7 mouse cellular contexts compared by ENCODE assay signal in genomic region chr13:23622175-23622671, GRCm38 (mm10). TPM values are rescaled to one million over a fixed set of nuclear protein-coding genes. Genes with fewer than 3 reads are reported as not detected.
A peak's percentile ranks its signal among the peaks of the same experiment; 100 is the strongest.
DNase-seq lines count a peak whose midpoint lies in the region; ATAC-seq and TF ChIP-seq lines count a peak whose summit lies in the region.
"Not testable (repeated sequence)": the region's sequence is repeated elsewhere in the genome, so short reads cannot be mapped to it uniquely, and the experiment has no call there.

TSS of gene Hist1h1e (minus strand) at chr13:23622558.

- WGBS in embryonic facial prominence, embryonic 12.5 days, result under 1% methylated on average over 53 of the region's 53 CpGs
- WGBS in kidney, adult 2 months, result under 1% methylated on average over 53 of the region's 53 CpGs
- WGBS in limb, embryonic 12.5 days, result under 1% methylated on average over 53 of the region's 53 CpGs
- 0% methylated on average over 53 of the region's 53 CpGs for WGBS in midbrain, embryonic 15.5 days
- WGBS in spleen, adult 2 months, result under 1% methylated on average over 53 of the region's 53 CpGs

- H3K4me3 ChIP-seq in embryonic facial prominence, embryonic 12.5 days, result peak within 1 kb of the TSS; percentile 69
- H3K4me3 ChIP-seq in kidney, adult 2 months (ENCODE audit: insufficient read depth, low read depth, low read length), result peak within 1 kb of the TSS; percentile 69
- peak within 1 kb of the TSS; percentile 68 for H3K4me3 ChIP-seq in limb, embryonic 12.5 days (replicated peaks)
- peak within 1 kb of the TSS; percentile 61 for H3K4me3 ChIP-seq in midbrain, embryonic 15.5 days
- peak within 1 kb of the TSS; percentile 58 for H3K4me3 ChIP-seq in spleen, adult 2 months (ENCODE audit: extremely low read depth, insufficient read depth, insufficient read length)

- peak within 1 kb of the TSS; percentile 94 for H3K9ac ChIP-seq in embryonic facial prominence, embryonic 12.5 days
- H3K9ac ChIP-seq in limb, embryonic 12.5 days (replicated peaks), result peak within 1 kb of the TSS; percentile 93
- H3K9ac ChIP-seq in midbrain, embryonic 15.5 days, result peak within 1 kb of the TSS; percentile 77

- not testable (repeated sequence) for TF ChIP-seq CTCF in kidney, adult 2 months (conservative IDR thresholded peaks at IDR 0.05; ENCODE audit: insufficient read depth, insufficient read length, low read depth, low read length); spleen, adult 2 months (IDR thresholded peaks at IDR 0.05; ENCODE audit: extremely low read depth, insufficient read depth, insufficient read length, insufficient replicate concordance)

- peak; percentile 92 for DNase-seq in adrenal gland, postnatal 25 days
- DNase-seq in heart, adult 18-20 months, result peak; percentile 92 to 93
- peak; percentile 94 for DNase-seq in kidney, adult 2 months
- DNase-seq in spleen, adult 2 months (ENCODE audit: low read depth in 1 of 2, low spot score in 2 of 2), result peak; percentile 74 to 88

- peak within 1 kb of the TSS; percentile 98 for H3K27ac ChIP-seq in embryonic facial prominence, embryonic 12.5 days
- H3K27ac ChIP-seq in kidney, adult 2 months (ENCODE audit: insufficient read depth, low read depth, low read length), result peak within 1 kb of the TSS; percentile 86
- H3K27ac ChIP-seq in limb, embryonic 12.5 days, result peak within 1 kb of the TSS; percentile 99
- peak within 1 kb of the TSS; percentile 96 for H3K27ac ChIP-seq in midbrain, embryonic 15.5 days
- peak within 1 kb of the TSS; percentile 85 for H3K27ac ChIP-seq in spleen, adult 2 months (ENCODE audit: insufficient read depth, low read length)

- peak within 1 kb of the TSS; percentile 82 for H3K4me2 ChIP-seq in embryonic facial prominence, embryonic 12.5 days (replicated peaks)
- peak within 1 kb of the TSS; percentile 87 for H3K4me2 ChIP-seq in limb, embryonic 12.5 days
- H3K4me2 ChIP-seq in midbrain, embryonic 15.5 days, result peak within 1 kb of the TSS; percentile 93

- peak; percentile 93 for ATAC-seq in embryonic facial prominence, embryonic 12.5 days (ENCODE audit: insufficient number of reproducible peaks, insufficient read depth, low FRiP score, low TSS enrichment)
- ATAC-seq in limb, embryonic 12.5 days (ENCODE audit: insufficient number of reproducible peaks, insufficient read depth, low FRiP score, low TSS enrichment, low read depth), result peak; percentile 92
- peak; percentile 94 for ATAC-seq in midbrain, embryonic 15.5 days (replicated peaks)

- not testable (repeated sequence) for H3K36me3 ChIP-seq in embryonic facial prominence, embryonic 12.5 days; kidney, adult 2 months (ENCODE audit: control insufficient read depth, insufficient read depth, low read length); limb, embryonic 12.5 days; midbrain, embryonic 15.5 days (replicated peaks); spleen, adult 2 months (ENCODE audit: control insufficient read depth, insufficient read depth, low read length)

- H3K27me3 ChIP-seq in embryonic facial prominence, embryonic 12.5 days; kidney, adult 2 months (replicated peaks; ENCODE audit: control insufficient read depth, insufficient read depth, low read length); limb, embryonic 12.5 days; midbrain, embryonic 15.5 days (replicated peaks); spleen, adult 2 months (ENCODE audit: control insufficient read depth, insufficient read depth, low read length): not testable (repeated sequence)

- H3K4me1 ChIP-seq in embryonic facial prominence, embryonic 12.5 days; kidney, adult 2 months (ENCODE audit: control insufficient read depth, insufficient read depth, low read length); spleen, adult 2 months (ENCODE audit: control insufficient read depth, insufficient read depth, insufficient read length): not testable (repeated sequence)
- peaks cover 10% of the 10 kb centered on the region for H3K4me1 ChIP-seq in limb, embryonic 12.5 days (replicated peaks)
- H3K4me1 ChIP-seq in midbrain, embryonic 15.5 days, result peaks cover 22% of the 10 kb centered on the region

- not testable (repeated sequence) for H3K9me3 ChIP-seq in embryonic facial prominence, embryonic 12.5 days; limb, embryonic 12.5 days; midbrain, embryonic 15.5 days

- TF ChIP-seq POLR2A in kidney, adult 2 months (IDR thresholded peaks at IDR 0.05; ENCODE audit: low read depth, low read length), result peak; percentile 98
- peak; percentile 96 for TF ChIP-seq POLR2A in spleen, adult 2 months (IDR thresholded peaks at IDR 0.05; ENCODE audit: low read depth, low read length)

RNA-seq across cellular contexts. Expression of gene Hist1h1e, which starts in this region (rescaled TPM):
- 102 and 118 TPM in 2 replicates for total RNA-seq in adrenal gland, postnatal 25 days (2021)
- polyA plus RNA-seq in embryonic facial prominence, embryonic 12.5 days (2016; fragmentation: Nextera tagmentation; extraction: Ambion mirVana), result 22.6 and 24.2 TPM in 2 replicates
- total RNA-seq in heart, adult 18-20 months (2021), result 10 to 100 TPM; 19.6 to 19.7 TPM
- polyA plus RNA-seq in kidney, adult 2 months (2012; rRNA removed), result 1.2 and 1.4 TPM in 2 replicates
- polyA plus RNA-seq in limb, embryonic 12.5 days (2016; fragmentation: Nextera tagmentation; extraction: Ambion mirVana), result 24.6 and 30.8 TPM in 2 replicates
- 5.4 and 5.5 TPM in 2 replicates for polyA plus RNA-seq in midbrain, embryonic 15.5 days (2015; fragmentation: Nextera tagmentation; extraction: Ambion mirVana)
- polyA plus RNA-seq in spleen, adult 2 months (2012; rRNA removed), result 2.9 and 3.7 TPM in 2 replicates

Comparison
In these comparisons a context has a peak if more than half of its experiments do, and no peak if none do; other contexts are left out.
1. Peak in every context shown above with its lines: DNase-seq, ATAC-seq, H3K4me3 ChIP-seq and H3K27ac ChIP-seq.